Mouse (Mus musculus): ENCODE results near the gene Lrrc75b.

DNA sequence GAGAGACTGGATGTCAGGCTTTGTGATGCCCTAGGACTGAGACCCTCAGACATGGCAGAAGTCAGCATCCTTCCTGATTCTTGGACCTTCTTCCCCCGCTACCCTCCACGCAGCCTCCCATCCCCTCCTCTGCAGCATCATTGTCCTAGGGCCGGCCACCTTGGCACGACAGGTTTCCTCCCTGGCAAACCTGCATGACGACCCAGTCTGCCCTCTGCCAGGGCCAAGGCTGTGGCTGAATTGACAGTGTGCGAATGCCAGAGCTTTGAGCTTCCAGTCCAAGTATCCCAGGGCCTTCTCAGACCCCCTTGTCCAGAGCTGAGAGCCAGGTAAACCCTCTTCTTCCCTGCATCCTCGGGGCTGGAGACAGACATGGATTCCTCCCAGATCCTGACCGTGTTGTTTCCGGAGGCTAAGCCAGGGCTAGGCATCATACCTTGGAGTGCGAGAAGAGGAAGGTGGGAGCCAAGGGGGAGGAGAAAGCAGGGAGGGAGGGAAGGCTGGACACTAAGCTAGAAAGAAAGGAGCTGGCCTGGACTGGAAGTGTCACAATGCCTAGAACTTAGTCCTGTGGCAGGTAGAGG, 1.0 kb upstream of the Lrrc75b start, which contains the start of gene Ggt1:
- TF ChIP-seq EP300 (IDR thresholded peaks at IDR 0.05; ENCODE audit: low read depth): no peak
- TF ChIP-seq CTCF (IDR thresholded peaks at IDR 0.05; ENCODE audit: low read depth): no peak

Data from heart, postnatal 0 days (tissue).